Mouse (Mus musculus) midbrain, postnatal 0 days (tissue): ENCODE data around the gene Neurl1a. TPM values are rescaled to one million over a fixed set of nuclear protein-coding genes. Genes with fewer than 3 reads are reported as not detected.

Source experiments
- ATAC-seq: fragments of 200-750 bp; cut with Nextera tagmentation; 2 replicates; pipeline ENCODE4 v1.8.0; 2017; ENCODE audit warnings: moderate number of reproducible peaks, mild to moderate bottlenecking, moderate TSS enrichment, moderate library complexity; ENCODE audit not compliant: low FRiP score
- DNase-seq: peaks from one replicate; pipeline ENCODE4 v3.0.0-alpha.2; 2015; ENCODE audit warnings: low spot score
- H3K27ac ChIP-seq: fragments of 300-500 bp; sonication (generic); 2 replicates; pipeline ENCODE4 v1.5.1; 2014; ENCODE audit warnings: low read depth, mild to moderate bottlenecking, low read length, mixed read lengths
- H3K27me3 ChIP-seq: fragments of 300-500 bp; sonication (generic); 2 replicates; pipeline ENCODE4 v1.6.1; 2014; ENCODE audit warnings: low read length, control low read depth, mixed read lengths; ENCODE audit not compliant: insufficient read depth
- H3K36me3 ChIP-seq: fragments of 300-500 bp; sonication (generic); 2 replicates; pipeline ENCODE4 v1.6.1; 2014; ENCODE audit warnings: low read length, control low read depth, mixed read lengths; ENCODE audit not compliant: insufficient read depth
- H3K4me1 ChIP-seq: fragments of 300-500 bp; sonication (generic); 2 replicates; pipeline ENCODE4 v1.6.1; 2014; ENCODE audit warnings: mild to moderate bottlenecking, control low read depth, antibody characterized with exemption, low read length, mixed read lengths; ENCODE audit not compliant: insufficient read depth
- H3K4me2 ChIP-seq: fragments of 300-500 bp; sonication (generic); 2 replicates; pipeline ENCODE4 v1.6.1; 2014; ENCODE audit warnings: low read depth, mild to moderate bottlenecking, low read length, mixed read lengths; ENCODE audit not compliant: poor library complexity, severe bottlenecking
- H3K4me3 ChIP-seq: fragments of 300-500 bp; sonication (generic); 2 replicates; pipeline ENCODE4 v1.5.1; 2014; ENCODE audit warnings: low read depth, mild to moderate bottlenecking, low read length, moderate library complexity
- H3K9ac ChIP-seq: fragments of 300-500 bp; sonication (generic); replicated peaks from 2 replicates; pipeline ENCODE4 v1.6.1; 2014; ENCODE audit warnings: mild to moderate bottlenecking, low read length, moderate library complexity, mixed read lengths; ENCODE audit not compliant: poor library complexity, severe bottlenecking
- H3K9me3 ChIP-seq: fragments of 300-500 bp; sonication (generic); 2 replicates; pipeline ENCODE4 v1.6.1; 2016; ENCODE audit warnings: low read length, control low read depth
- CTCF ChIP-seq: IDR thresholded peaks from 2 replicates; pipeline ENCODE4 v1.5.1; 2016; ENCODE audit warnings: antibody characterized with exemption, mild to moderate bottlenecking
- WGBS: fragments of 180-500 bp; shearing (Covaris S2); extraction: QIAGEN DNeasy Blood & Tissue Kit; methylation state at CpG from one replicate; pipeline ENCODE4 v1.1.7; 2014; 5-methylcytosine and 5-hydroxymethylcytosine counted together
- polyA plus RNA-seq: library from polyadenylated mRNA; unstranded; fragments of >200 nt; fragmentation: Nextera tagmentation; extraction: Ambion mirVana; gene quantifications from 2 replicates; pipeline ENCODE4 v1.2.1, GENCODE M21; 2015
- total RNA-seq: library from RNA; depleted of rRNA; stranded (reverse); fragments of >200 nt; gene quantifications from 2 replicates; pipeline ENCODE4 v1.2.3, GENCODE M21; 2014

The Neurl1a gene
- total and polyA plus RNA-seq, 2 experiments from 2014 or later: 16.2 to 82.4 TPM

DNA sequence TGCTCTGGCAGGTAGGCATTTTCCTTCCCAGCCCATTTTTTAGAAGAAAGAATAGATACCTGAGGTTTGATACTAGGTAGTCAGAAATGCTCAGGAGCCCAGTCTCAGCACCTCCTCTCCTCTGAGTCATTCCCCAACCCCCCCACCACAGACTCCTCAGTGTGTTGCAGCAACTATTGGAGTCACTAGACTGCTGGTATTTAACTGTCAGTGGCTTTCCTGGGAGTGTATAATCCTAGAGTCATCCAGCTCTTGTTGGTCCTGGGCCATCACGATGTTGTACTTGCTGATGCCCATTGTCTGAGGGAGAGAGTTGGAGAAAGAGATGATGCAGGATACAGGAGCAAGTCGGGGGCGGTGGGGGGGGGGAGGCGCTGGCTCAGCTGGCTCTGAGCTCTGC, 42.4 kb downstream of the Neurl1a start:
- no peaks in the 10 kb centered on the region for H3K9me3 ChIP-seq
- no peak for DNase-seq
- no peak overlapping the region for H3K4me3 ChIP-seq
- H3K4me2 ChIP-seq: no peak overlapping the region
- WGBS: 72% methylated on average over 4 of the region's 4 CpGs
- no peak for ATAC-seq
- no peak overlapping the region for H3K9ac ChIP-seq
- no peaks in the 10 kb centered on the region for H3K4me1 ChIP-seq
- H3K36me3 ChIP-seq: no peaks in the 10 kb centered on the region
- no peak for TF ChIP-seq CTCF
- no peaks in the 10 kb centered on the region for H3K27me3 ChIP-seq
- no peak overlapping the region for H3K27ac ChIP-seq

DNA sequence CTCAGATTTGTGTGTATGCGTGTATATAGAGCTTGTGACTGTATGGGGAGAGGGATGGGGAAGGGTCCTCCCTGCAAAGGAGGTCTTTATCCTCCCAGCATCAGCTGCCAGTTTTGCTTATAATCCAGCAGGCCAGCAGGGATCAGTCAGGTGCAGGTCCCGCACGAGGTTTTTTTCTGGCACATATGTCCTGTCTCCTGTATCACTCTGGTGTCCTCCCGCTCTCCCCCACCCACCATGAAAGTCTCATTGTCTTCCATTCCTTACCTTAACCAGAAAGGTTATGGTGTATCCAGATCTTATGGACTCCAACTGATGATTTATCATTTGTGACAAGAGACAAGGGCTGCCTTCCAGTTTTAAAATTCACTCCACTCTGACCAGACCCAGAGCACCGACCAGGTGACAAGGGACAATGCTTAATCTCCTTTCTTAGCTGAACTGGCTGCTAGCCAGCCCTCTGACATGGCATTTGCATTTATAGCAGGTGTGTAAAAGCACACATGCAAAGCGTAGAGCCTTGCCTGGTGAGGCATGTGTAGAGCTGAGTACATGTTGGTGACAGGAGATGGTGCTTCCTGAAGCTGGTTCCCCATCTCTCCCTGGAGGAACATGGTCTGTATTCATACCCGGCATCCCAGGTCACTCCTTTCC, 43.0 kb downstream of the Neurl1a start:
- ATAC-seq (no peak), DNase-seq (peak; percentile 51)
- Histone ChIP-seq H3K27ac (no peak overlapping the region), H3K9me3 (no peaks in the 10 kb centered on the region), H3K27me3 (no peaks in the 10 kb centered on the region), H3K4me3 (no peak overlapping the region), H3K9ac (no peak overlapping the region), H3K4me1 (no peaks in the 10 kb centered on the region), H3K36me3 (no peaks in the 10 kb centered on the region), H3K4me2 (no peak overlapping the region)
- no peak for TF ChIP-seq CTCF
- WGBS: 60% methylated on average over 7 of the region's 7 CpGs

DNA sequence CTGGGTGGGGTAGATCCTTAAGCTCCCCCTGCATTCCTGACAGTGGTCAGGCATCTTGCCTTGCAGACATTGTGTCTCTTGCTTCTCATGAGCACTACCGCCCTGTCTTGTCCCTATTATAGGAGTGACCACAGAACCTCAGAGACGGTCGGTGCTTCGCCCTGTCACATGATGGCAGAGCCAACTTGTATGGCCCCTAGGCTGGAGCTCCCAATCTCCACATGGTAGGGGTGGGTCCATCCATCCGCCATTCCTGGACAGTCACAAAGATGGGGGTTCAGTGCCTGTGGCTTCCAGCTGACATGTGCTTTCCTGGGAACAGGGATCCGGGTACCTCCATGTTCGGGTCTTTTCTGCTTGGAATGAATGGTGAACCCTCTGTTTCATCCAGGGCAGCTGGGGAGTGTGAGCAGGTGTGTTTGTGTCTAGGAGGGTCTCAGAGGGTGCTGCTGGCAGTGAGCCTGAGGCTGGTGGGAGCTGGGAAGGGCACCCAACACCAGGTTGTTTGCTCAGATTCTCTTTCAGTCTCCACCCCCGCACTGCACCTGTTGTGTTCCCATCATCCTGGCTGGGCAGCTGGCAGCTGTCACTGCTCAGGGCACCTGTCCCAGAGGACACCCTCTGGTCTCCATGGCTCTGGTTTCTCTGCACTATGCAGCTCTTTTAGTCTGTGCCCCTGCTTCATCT, 43.7 kb downstream of the Neurl1a start:
- no peak overlapping the region for H3K9ac ChIP-seq
- no peak overlapping the region for H3K27ac ChIP-seq
- 89% methylated on average over 8 of the region's 8 CpGs for WGBS
- no peaks in the 10 kb centered on the region for H3K36me3 ChIP-seq
- H3K4me3 ChIP-seq: no peak overlapping the region
- no peaks in the 10 kb centered on the region for H3K4me1 ChIP-seq
- H3K9me3 ChIP-seq: no peaks in the 10 kb centered on the region
- no peak overlapping the region for H3K4me2 ChIP-seq
- peak; percentile 21 for DNase-seq
- H3K27me3 ChIP-seq: no peaks in the 10 kb centered on the region
- TF ChIP-seq CTCF: no peak
- ATAC-seq: no peak

- DNase-seq: no peak
- H3K9me3 ChIP-seq: no peaks in the 10 kb centered on the region
Measured at GRCm38 (mm10) chr19:47222841-47223557, 44.4 kb downstream of the Neurl1a start.

GRCm38 (mm10) chr19:47224743-47225142, 46.1 kb downstream of the Neurl1a start:
- H3K4me2 ChIP-seq: no peak overlapping the region
- no peaks in the 10 kb centered on the region for H3K36me3 ChIP-seq
- H3K27ac ChIP-seq: no peak overlapping the region
- DNase-seq (no peak), ATAC-seq (no peak)
- no peak overlapping the region for H3K4me3 ChIP-seq
- H3K4me1 ChIP-seq: peaks cover 5% of the 10 kb centered on the region; the same call in 1 of the 2 replicates
- TF ChIP-seq CTCF: no peak
- H3K27me3 ChIP-seq: no peaks in the 10 kb centered on the region
- WGBS: 88% methylated on average over 4 of the region's 4 CpGs
- no peaks in the 10 kb centered on the region for H3K9me3 ChIP-seq
- H3K9ac ChIP-seq: no peak overlapping the region

More at GRCm38 (mm10) chr19:47222841-47223557, 44.4 kb downstream of the Neurl1a start:
- Histone ChIP-seq H3K4me2 (no peak overlapping the region), H3K27ac (no peak overlapping the region), H3K4me3 (no peak overlapping the region), H3K9ac (no peak overlapping the region), H3K4me1 (no peaks in the 10 kb centered on the region), H3K27me3 (no peaks in the 10 kb centered on the region), H3K36me3 (no peaks in the 10 kb centered on the region)
- no peak for TF ChIP-seq CTCF
- 72% methylated on average over 15 of the region's 15 CpGs for WGBS
- no peak for ATAC-seq

DNA sequence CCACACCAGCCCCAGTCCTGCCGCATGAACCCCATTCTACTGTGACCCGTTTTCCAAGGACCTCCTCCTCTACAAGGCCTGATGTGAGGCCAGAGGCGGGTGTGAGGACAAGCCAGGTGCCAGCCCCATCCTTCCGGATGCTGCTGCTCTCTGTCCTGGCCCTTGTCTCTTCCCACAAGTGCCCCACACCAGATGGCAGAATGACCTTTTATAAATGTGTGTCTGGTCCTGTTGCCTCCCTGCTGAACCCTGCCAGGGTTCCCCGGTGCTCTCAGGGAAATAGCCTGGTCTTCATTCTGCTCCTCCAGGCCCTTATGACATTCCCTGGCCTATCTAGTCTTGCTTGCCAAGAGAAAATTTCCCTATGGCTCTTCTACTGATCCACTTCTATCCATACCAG, 47.2 kb downstream of the Neurl1a start:
- WGBS: 84% methylated on average over 5 of the region's 5 CpGs
- Histone ChIP-seq H3K9me3 (no peaks in the 10 kb centered on the region), H3K4me3 (no peak overlapping the region), H3K27ac (no peak overlapping the region), H3K36me3 (no peaks in the 10 kb centered on the region), H3K4me2 (no peak overlapping the region), H3K27me3 (no peaks in the 10 kb centered on the region), H3K4me1 (peaks cover 5% of the 10 kb centered on the region; the same call in 1 of the 2 replicates), H3K9ac (no peak overlapping the region)
- ATAC-seq: no peak
- no peak for TF ChIP-seq CTCF
- DNase-seq: no peak
